9 mouse cellular contexts compared by ENCODE assay signal in the genomic region with DNA sequence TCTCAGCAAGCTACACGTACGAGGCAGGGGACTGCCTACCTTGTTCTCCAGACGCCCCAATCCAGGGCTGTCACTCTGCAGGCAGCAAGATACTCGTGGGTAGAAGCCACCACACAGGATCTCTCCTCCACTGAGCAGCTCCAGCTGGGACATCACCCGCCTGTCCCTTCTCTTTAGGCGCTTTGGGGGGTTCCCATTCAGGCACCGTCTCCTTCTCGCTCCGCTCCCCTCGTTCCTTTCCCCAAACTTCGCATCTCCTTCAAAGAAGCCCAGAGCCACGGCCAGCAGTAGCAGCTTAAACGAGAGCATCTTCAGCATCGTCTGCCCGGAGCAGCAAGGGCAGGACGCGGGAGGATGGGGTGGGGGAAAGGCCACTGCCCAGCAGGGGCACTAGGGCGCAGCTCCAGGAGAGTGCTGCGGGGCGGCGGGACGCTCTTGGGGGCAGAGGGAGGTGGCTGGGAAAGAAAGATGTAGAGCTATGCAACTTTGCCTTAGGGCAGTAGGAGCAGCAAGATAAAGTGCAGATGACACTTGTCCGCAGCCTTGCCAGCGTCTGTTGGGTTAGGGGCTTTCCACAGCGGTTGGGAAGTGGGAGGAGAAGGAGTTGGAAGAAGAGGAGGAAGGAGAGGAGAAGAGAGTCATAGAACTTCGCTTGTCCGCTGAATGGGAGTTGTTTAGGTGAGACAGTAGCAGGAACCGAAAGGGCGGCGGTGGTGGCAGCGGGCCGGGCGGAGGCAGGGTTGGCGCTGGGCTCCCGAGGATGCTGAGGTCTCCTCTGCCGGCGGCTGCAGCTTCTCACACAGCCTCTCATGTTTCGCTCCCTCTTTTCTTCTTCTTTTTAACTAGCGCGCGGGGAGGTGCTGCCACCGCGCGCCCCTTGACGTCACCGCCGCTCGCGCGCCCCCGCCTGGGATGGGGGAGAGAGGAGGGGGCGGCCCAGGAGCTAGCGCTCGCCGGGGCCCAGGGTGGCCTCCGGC. TPM values are rescaled to one million over a fixed set of nuclear protein-coding genes. Genes with fewer than 3 reads are reported as not detected.
DNase-seq lines count a peak whose midpoint lies in the region; ATAC-seq and TF ChIP-seq lines count a peak whose summit lies in the region.
"Had no signal": no experiment of that assay in that cellular context is flagged by ENCODE, and none has a peak within 500 bp of the region (broad histone marks: within the 10 kb centered on the region; RNA-seq: fewer than 3 reads in every experiment).

A gene (minus strand): TSS at position 809 of the 977 bp plus-strand sequence.

- under 1% methylated on average over 36 of the region's 56 CpGs for WGBS in forebrain, embryonic 14.5 days
- WGBS in intestine, embryonic 15.5 days, result under 1% methylated on average over 38 of the region's 56 CpGs
- 3% methylated on average over 40 of the region's 56 CpGs for WGBS in liver, adult 2 months
- under 1% methylated on average over 36 of the region's 56 CpGs for WGBS in midbrain, embryonic 16.5 days

- no peak for TF ChIP-seq POLR2A in liver, adult 2 months (IDR thresholded peaks at IDR 0.05; ENCODE audit: extremely low read depth, insufficient read depth, low read length)

- H3K36me3 ChIP-seq in forebrain, embryonic 14.5 days (ENCODE audit: control insufficient read depth, insufficient read depth, low read length), result no peaks in the 10 kb centered on the region
- H3K36me3 ChIP-seq in intestine, embryonic 15.5 days, result no peaks in the 10 kb centered on the region
- no peaks in the 10 kb centered on the region for H3K36me3 ChIP-seq in liver, adult 2 months (ENCODE audit: control insufficient read depth, insufficient read depth, low read length)
- H3K36me3 ChIP-seq in midbrain, embryonic 16.5 days (ENCODE audit: control insufficient read depth, insufficient read depth, low read length), result no peaks in the 10 kb centered on the region

- peak; percentile 29 to 49 for DNase-seq in cerebellum, postnatal 4 days (ENCODE audit: low spot score in 2 of 2)
- peak; percentile 30 for DNase-seq in R1 (ENCODE audit: low read depth, low spot score)
- peak; percentile 76 for DNase-seq in forebrain, embryonic 14.5 days (ENCODE audit: low spot score)
- DNase-seq in liver, adult 2 months (ENCODE audit: extremely low read depth, low read depth, low spot score), result no peak
- peak; percentile 7 to 14 for DNase-seq in thymus, adult 18-20 months

- peak within 1 kb of the TSS; percentile 49 for H3K4me3 ChIP-seq in forebrain, embryonic 14.5 days (ENCODE audit: low read depth, low read length)
- peak within 1 kb of the TSS; percentile 52 for H3K4me3 ChIP-seq in intestine, embryonic 15.5 days (replicated peaks)
- peak within 1 kb of the TSS; percentile 42 for H3K4me3 ChIP-seq in liver, adult 2 months (ENCODE audit: insufficient read depth, low read depth, low read length)
- H3K4me3 ChIP-seq in midbrain, embryonic 16.5 days (ENCODE audit: low read depth, low read length), result peak within 1 kb of the TSS; percentile 59

- peaks cover 16% of the 10 kb centered on the region for H3K4me1 ChIP-seq in forebrain, embryonic 14.5 days (ENCODE audit: control insufficient read depth, insufficient read depth, low read length)
- H3K4me1 ChIP-seq in intestine, embryonic 15.5 days (replicated peaks), result peaks cover 8% of the 10 kb centered on the region; the same call in 1 of the 2 replicates
- H3K4me1 ChIP-seq in liver, adult 2 months (ENCODE audit: control insufficient read depth, insufficient read depth, low read length), result peaks cover 2% of the 10 kb centered on the region; the same call in 1 of the 2 replicates
- peaks cover 19% of the 10 kb centered on the region for H3K4me1 ChIP-seq in midbrain, embryonic 16.5 days (ENCODE audit: control insufficient read depth, insufficient read depth, low read length)

- H3K27me3 ChIP-seq in forebrain, embryonic 14.5 days (replicated peaks; ENCODE audit: control insufficient read depth, insufficient read depth, low read length), result peaks cover 26% of the 10 kb centered on the region
- peaks cover 12% of the 10 kb centered on the region; the same call in 1 of the 2 replicates for H3K27me3 ChIP-seq in intestine, embryonic 15.5 days (replicated peaks)
- peaks cover 15% of the 10 kb centered on the region for H3K27me3 ChIP-seq in liver, adult 2 months (ENCODE audit: control insufficient read depth, insufficient read depth, low read length)
- peaks cover 25% of the 10 kb centered on the region for H3K27me3 ChIP-seq in midbrain, embryonic 16.5 days (ENCODE audit: control insufficient read depth, insufficient read depth, low read depth, low read length)

- H3K4me2 ChIP-seq in forebrain, embryonic 14.5 days (ENCODE audit: low read length), result peak within 1 kb of the TSS; percentile 85
- peak within 1 kb of the TSS; percentile 92 for H3K4me2 ChIP-seq in intestine, embryonic 15.5 days (replicated peaks)
- H3K4me2 ChIP-seq in midbrain, embryonic 16.5 days (ENCODE audit: low read length), result peak within 1 kb of the TSS; percentile 97

- peak within 1 kb of the TSS; percentile 54 for H3K9ac ChIP-seq in forebrain, embryonic 14.5 days (ENCODE audit: low read length)
- peak within 1 kb of the TSS; percentile 54 for H3K9ac ChIP-seq in intestine, embryonic 15.5 days
- peak within 1 kb of the TSS; percentile 8 for H3K9ac ChIP-seq in liver, adult 2 months (ENCODE audit: low read depth, low read length)
- peak within 1 kb of the TSS; percentile 62 for H3K9ac ChIP-seq in midbrain, embryonic 16.5 days (ENCODE audit: low read depth, low read length)

- no peak; the same call in 1 of the 2 replicates for ATAC-seq in cerebellum, adult (ENCODE audit: insufficient number of reproducible peaks, low FRiP score, low TSS enrichment)
- ATAC-seq in forebrain, embryonic 14.5 days, result peak; percentile 83
- ATAC-seq in intestine, embryonic 15.5 days, result peak; percentile 80
- peak; percentile 85 for ATAC-seq in midbrain, embryonic 16.5 days

- H3K27ac ChIP-seq in forebrain, embryonic 14.5 days (ENCODE audit: low read depth, low read length), result no peak within 1 kb of the TSS
- peak within 1 kb of the TSS; percentile 54; the same call in 1 of the 2 replicates for H3K27ac ChIP-seq in intestine, embryonic 15.5 days
- H3K27ac ChIP-seq in liver, adult 2 months (replicated peaks; ENCODE audit: insufficient read depth, low read depth, low read length), result no peak within 1 kb of the TSS
- H3K27ac ChIP-seq in midbrain, embryonic 16.5 days (ENCODE audit: low read length), result no peak within 1 kb of the TSS
- H3K27ac ChIP-seq: macrophage had no signal

- no peaks in the 10 kb centered on the region for H3K9me3 ChIP-seq in forebrain, embryonic 14.5 days (replicated peaks; ENCODE audit: control insufficient read depth, low read length)
- no peaks in the 10 kb centered on the region for H3K9me3 ChIP-seq in intestine, embryonic 15.5 days
- H3K9me3 ChIP-seq in midbrain, embryonic 16.5 days (replicated peaks; ENCODE audit: control insufficient read depth, low read length, poor library complexity, severe bottlenecking), result 0 out of 2 replicates have a peak, but pooled peaks cover 3% of the 10 kb centered on the region

- no peak for TF ChIP-seq CTCF in liver, adult 2 months (IDR thresholded peaks at IDR 0.05; ENCODE audit: low read depth, low read length)

- H3K79me2 ChIP-seq in liver, adult 2 months (ENCODE audit: control insufficient read depth, insufficient read depth, low read length), result no peaks in the 10 kb centered on the region

RNA-seq across cellular contexts. Expression of the gene that starts here (rescaled TPM):
- polyA plus RNA-seq in forebrain, embryonic 14.5 days (2014; fragmentation: Nextera tagmentation; extraction: Ambion mirVana), result 0.88 and 1.2 TPM in 2 replicates
- polyA plus RNA-seq in intestine, embryonic 15.5 days (2015; fragmentation: Nextera tagmentation; extraction: Ambion mirVana), result 14.6 and 15.8 TPM in 2 replicates
- total RNA-seq in liver, adult 2 months (2014; rRNA removed), result 1.5 and 2.0 TPM in 2 replicates
- polyA plus RNA-seq in liver, adult 2 months (2012; rRNA removed), result 0.39 and 0.53 TPM in 2 replicates
- polyA plus RNA-seq in midbrain, embryonic 16.5 days (2015; fragmentation: Nextera tagmentation; extraction: Ambion mirVana), result 1.3 and 3.6 TPM in 2 replicates
- polyA plus RNA-seq: macrophage had no signal

Comparison
In these comparisons a context has a peak if more than half of its experiments do, and no peak if none do; other contexts are left out.
1. H3K9ac ChIP-seq: peak in every context shown above with its lines; median percentile 62 in midbrain, embryonic 16.5 days; 54 in forebrain, embryonic 14.5 days; 54 in intestine, embryonic 15.5 days; 8 in liver, adult 2 months.